Mouse (Mus musculus) naive thymus-derived CD4-positive, alpha-beta T cell, adult 2 months (primary cell): ENCODE results near the gene Fam71e2.

ENCODE experiments used
- DNase-seq: peaks from one replicate; pipeline ENCODE4 v3.0.0-alpha.2; 2011; ENCODE audit warnings: low read depth

The Fam71e2 gene

DNA sequence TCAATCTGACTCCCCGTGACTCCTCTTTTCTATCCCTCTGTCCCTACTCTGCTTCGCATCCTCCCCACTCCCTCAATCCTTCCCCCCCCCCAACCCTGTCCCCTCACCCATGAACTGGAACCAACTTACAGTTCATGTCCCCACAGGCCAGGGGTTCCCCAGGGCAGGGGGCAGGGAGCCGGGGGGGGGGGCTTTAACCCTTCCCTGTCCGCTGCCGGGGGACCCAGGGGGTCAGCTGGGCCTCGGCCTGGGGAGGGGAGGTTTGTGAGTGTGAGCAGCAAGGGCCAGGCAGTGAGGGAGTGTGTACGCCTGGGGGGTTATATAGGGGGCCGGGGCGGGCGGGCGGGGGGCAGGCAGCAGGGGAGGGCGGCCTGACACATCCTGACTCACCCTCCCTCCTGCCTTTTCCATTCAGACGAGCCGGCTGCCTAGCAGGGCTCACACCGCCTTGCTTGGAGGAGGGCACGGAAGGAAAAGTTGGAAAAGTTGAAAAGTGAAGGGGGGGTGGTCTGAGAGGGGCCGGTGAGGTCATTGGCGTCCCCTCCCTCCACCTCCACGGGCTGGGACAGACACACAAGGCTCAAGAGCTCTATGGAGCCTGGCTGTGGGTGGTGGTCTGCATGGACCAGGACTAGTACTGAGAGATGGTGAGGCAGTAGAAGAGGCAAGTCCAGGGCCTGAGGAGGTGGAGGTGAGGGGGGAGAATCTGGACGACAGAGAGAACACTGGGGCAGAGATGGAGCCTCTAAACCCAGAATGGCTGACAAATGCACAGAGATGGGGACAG lies 6.9 kb upstream of the Fam71e2 start:
- no peak for DNase-seq

DNA sequence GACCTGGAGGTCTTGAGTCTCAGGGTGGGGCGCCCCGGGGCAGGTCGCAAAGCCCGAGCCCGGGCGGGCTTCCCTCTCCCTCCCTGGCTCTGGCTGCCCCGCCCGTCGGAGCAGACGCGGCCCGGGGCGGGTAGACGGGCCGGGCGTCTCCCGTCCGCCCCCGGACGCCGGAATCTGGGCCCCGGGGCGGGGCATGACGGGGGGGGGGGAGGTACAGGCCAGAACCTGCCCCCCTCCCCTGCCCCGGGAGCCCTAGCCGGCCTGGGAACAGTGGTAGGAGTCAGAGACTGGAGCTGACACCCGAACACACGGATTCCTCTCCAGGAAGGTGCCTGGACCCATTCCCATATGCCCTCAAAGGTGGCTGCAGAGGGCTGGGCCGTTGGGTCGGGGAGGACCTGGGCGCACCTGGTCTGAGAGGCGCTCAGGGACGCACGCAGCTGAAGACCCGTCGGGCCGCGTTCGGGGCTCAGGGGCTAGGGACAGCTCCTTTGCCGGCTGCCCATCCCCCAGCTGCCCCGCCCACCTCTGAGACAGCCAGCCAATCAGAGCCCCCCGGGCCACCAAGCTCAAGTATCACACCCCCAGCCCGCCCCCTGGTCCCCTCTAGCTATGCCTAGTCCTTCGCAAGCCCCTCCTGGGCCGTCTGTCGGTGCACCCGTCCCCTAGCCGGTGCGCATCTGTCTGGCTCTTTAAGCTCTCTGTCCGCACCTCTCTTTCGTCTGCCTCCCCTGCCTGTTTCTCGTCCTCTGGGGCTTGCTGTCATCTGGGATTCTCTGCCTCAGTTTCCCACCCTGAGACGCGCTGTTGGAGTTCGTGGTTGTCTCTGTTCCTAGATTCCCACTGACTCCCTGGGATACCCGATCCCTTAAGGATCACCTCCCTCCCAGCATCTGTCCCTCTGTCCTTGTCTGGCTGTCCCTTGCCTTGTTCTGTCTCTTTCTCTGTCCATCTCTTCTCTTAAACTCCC lies 6.0 kb upstream of the Fam71e2 start:
- peak; percentile 41 for DNase-seq

DNA sequence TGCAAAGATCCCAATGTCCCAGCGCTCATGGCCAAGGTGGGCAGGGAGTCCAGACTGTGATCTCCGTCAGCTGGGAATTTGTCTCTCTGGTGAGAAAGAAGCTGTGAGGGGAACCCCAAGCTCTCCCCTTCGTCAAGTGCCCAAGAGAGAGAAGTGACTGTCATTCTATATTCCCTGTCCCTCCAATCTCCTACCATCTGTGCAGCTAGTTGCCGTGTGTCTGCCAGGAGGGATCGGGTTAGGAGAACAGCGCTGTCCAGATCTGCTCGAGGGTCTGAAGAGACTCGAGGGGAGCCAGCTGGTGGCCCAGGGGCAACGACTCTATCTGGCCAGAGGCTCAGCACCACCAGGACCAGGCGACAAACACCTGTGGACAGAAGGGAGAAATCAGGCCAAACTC lies 5.0 kb upstream of the Fam71e2 start:
- DNase-seq = no peak

DNA sequence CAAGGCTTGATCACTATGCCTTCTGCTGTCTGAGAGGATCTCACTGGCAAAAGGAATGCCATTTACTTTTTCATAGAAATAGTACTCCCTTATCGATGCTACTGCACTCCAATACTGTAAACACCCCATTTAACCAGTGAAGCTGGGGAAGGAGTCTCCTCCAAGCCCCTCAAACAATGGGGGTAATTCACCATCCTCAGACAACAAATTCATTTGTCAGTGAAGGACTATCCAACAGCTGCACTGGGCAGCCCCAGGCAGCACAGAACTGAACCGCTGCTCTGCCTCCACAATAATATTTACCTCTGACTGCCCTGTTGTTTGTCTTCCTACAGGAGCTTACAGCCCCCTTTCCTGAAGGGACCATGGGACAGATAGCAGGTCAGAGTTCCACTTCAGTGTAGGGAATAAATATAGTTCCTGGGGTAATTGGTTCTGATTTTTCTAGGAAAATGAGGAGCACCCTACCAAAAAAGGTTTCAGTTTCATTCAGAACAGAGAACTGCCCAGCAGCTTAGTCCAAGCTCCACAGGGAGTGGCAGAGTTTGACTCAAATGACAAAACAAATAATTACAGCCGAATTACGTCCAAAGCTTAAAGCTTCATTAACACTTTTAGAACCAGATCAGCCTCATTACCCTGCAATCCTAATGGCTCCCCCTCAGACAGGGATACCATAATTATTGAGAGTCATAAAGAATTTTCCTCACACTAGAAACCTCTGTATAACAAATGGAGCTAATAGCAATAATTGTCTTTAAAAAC lies 6.0 kb downstream of the Fam71e2 start:
- DNase-seq = no peak

DNA sequence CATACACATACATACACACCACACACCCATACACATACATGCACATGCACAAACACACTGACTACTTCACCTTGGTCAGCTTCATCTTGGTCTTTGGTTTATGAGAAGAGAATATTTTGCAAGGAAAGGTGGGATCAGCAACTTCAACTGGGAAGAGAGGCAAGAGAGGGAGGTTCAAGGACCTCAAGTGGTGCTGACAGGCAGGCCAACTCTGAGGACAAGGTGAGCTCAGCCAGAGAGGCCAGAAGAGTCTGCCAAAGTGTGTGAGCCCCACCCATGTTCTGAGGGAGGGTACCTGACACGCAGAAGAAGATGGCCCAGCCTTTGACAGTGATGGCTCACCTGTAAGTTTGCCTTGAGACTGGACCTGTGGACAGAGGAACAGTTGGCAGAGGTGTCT lies 11.4 kb downstream of the Fam71e2 start:
- no peak for DNase-seq

DNA sequence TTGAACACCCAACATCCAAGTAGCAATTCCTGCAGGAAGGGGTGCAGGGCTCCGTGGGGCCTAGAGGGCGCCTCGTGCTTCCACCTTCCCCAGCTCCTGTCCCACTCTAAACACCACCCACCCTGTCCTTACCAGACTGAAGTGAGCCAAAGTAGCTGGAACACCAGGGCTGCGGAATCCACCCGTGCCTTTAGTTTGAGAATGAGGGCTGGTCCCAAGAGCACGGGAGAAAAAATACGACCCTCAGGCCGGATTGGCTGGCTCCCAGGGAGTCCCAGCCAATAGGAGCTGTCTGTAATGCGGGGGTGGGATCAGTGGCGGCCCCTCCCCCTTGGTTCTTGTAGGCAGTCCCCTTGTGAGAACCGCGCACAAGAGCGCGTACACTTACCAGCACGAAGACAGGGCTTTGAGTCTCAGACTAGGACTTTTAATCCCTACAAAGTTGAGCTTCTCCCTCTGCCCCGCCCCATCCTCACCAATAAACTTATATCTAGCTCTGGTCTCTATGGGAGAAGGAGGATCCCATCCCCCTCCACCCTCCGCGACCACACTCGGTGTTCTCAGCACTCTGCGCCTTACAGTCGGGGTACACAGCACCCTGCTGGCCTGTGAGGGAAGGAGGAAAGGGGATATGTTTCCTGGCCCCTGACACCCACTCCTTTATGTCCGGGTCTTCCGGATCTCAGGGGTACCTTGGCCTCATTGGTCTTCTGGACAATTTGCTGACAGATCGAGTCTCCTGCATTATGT lies 18.1 kb downstream of the Fam71e2 start, which contains the start of gene Cox6b2:
TSS of gene Cox6b2 (minus strand) at position 274 of the 750 bp plus-strand sequence.
- peak; percentile 71 for DNase-seq

DNA sequence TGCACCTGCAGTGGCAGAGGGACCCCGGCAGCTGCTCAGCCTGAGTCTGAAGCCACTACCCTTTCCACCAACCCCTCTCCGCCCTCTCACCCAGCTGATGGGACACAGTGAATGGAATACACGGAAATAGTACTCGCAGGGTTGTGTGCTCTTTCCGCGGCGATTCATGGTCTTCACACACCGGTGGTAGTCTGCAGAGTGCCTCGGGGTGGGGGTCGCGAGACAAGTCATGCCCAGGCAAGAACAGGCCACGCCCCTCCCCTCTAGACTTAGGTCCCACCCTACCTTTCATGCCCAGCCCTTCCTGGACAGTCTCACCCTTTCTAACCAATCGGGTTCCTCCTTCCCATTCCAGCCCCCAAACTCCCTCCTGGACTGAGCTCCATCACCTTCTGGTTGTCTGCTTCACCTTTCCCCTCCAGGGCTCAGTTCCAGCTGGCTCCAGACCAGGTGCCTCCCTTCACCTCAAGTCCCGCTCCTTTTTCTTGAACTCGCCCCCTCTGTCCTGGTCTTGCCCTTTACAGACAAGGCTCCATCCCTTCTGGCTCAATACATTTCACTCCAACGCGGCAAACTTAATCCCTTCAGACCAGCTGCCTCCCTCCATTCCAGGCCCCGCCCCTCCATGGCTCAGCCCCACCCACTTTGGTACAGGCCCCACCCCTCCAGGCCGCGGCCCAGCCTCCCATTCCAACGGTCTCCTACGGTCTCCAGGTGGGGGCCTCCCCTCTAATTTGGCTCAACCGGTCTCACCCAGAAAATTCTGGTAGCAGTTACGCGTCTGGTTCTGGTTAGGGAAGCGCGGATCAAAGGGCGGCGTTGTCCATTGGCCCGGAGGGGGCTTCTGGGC lies 18.9 kb downstream of the Fam71e2 start:
- DNase-seq = peak; percentile 21

DNA sequence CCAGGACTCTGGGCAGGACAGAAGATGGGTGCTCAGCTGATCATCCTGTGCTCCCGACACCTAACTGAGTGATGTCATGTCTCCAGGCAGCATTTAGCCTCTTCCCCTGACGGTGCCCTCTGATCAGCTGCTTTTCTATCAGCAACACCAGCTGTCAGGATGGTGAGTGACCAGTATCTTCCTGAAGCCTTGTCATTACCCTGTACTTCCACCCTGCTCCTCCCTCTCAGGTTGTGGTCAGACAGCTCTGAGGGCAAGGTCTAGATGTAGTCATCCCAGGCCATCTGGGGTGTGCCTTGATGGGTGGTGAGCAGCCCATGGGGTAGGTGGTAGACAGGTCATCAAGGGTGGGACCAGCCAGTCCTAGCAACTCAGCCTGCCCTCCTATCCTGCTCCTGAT lies 21.9 kb downstream of the Fam71e2 start:
- DNase-seq = no peak

DNA sequence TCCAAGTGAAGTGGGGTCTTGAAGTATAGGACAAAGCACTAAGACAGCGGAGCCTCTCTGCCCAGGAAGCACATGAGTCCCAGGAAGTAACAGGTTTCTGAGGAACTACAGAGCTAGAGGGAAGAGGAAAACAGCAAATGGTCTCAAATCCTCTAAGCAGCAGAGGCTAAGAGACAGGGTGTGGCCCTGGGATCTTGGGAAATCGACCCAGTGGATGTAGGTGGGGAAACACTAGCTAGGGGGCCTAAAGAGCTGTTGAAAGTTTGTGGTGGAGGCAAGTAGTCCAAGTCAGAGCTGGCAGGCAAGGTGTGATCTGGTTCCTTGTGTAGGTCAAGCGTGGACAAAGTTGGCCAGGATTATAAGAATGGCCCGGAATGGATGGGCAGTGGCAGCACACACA lies 22.8 kb downstream of the Fam71e2 start:
- DNase-seq = no peak

DNA sequence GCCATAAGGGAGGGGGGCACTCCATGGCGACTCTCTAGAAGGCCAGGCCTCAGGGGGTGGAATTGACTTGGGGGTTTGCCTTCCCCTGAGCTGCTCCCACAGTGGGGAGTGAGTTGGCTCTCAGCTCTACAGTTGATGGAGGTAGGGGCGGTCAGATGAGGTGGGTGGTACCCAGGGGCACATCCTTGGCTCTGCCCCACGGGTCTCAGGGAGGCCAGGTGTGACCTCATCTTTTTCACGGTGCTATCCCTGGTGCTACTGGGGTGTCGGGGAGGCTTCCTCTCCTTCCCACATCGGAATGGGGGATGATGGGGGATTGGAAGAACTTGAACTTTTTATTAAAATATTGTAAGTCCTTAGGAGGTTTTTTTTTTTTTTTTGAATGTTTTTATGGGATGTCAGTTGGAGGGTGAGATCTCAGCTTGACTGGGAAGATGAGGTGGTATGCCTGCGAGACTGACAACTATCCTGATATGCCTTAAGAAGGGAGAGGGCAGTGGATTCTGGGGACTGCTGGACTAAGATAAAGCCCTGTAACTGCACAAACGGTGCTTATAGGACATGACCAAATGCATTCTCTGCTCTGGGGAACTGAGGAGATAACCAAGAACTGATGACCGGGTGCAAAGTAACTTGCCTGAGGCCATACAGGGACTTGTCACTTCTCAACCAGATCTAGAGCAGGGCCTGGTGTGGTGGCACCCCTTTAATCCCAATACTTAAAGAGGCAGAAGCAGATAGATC lies 23.8 kb downstream of the Fam71e2 start:
- DNase-seq = no peak

DNA sequence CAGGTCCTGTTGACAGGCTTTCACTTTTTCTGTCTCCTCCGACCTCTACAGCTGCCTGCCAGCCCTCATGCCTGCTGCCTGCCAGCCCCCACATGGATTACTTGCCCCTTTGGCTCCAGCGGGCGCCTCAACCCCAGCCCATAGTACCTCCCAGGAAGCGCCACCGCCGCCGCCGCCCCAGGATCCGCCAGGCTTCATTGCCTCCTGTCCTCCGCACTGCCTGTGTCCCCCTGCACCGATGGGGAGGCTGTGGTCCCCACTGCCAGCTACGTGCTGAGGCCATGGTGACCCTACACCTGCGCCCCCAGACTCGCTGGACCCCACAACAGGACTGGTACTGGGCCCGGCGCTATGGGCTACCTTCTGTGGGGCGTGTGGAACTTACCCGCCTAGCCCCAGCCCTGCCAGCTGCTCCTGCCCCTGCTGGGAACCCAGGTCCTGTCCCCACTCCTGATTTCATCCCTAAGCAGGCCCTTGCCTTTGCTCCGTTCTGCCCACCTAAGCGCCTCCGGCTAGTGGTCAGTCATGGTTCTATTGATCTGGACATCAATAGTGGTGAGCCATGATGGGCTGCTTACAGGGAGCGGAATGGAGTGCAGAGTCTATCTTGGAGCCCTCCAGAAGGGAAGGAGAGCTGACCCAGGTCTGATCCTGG lies 24.6 kb downstream of the Fam71e2 start:
- no peak for DNase-seq

DNA sequence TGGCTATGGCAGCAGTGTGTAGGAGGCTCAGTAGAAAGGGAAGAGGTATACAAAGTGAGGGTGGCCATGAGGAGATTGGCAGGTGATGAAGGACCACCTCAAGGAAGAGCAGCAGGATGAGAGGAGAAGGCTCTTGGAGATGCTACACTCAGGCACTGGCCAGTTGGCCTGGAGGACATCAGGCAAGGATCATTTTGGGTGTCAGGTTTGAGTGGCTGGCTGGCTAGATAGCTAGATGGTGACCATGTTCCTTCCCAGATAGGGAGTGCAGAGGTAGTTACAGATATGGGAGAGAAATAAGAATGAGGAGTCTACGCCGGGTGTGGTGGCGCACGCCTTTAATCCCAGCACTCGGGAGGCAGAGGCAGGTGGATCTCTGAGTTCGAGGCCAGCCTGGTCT lies 26.2 kb downstream of the Fam71e2 start:
- no peak for DNase-seq

DNA sequence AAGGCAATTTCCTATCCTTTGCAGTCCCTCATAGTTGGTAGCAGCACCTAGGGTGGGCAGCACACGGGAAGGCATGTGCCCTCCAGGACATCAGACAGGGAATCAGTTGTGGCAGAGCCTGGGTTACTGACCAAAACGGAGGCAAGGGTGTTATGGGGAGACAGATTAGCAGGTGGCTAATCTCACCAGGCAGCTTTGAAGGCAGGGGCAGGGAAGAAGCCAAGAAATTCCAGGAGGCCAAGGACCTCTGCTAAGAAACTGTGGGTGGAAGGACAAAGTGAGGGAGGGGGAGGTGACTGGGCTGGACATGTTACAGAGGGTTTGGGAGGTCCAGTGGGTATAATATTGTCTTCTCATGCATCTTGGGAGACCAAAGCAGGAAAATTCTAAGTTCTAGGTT lies 27.7 kb downstream of the Fam71e2 start:
- DNase-seq = no peak

DNA sequence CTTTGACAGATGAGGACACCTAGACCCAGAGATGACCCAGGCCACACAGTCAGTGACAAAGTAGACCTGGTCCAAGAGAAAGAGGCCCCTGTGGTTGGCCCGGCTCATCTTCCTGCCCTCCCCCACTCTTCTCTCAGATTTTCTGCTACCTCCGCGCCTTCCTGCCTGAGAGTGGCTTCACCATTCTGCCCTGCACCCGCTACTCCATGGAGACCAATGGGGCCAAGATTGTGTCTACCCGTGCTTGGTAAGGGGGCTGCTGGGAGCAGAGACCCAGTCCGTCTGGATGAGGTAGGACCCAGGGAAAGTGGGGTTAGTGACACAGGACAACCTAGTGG lies 28.7 kb downstream of the Fam71e2 start:
- DNase-seq = no peak

DNA sequence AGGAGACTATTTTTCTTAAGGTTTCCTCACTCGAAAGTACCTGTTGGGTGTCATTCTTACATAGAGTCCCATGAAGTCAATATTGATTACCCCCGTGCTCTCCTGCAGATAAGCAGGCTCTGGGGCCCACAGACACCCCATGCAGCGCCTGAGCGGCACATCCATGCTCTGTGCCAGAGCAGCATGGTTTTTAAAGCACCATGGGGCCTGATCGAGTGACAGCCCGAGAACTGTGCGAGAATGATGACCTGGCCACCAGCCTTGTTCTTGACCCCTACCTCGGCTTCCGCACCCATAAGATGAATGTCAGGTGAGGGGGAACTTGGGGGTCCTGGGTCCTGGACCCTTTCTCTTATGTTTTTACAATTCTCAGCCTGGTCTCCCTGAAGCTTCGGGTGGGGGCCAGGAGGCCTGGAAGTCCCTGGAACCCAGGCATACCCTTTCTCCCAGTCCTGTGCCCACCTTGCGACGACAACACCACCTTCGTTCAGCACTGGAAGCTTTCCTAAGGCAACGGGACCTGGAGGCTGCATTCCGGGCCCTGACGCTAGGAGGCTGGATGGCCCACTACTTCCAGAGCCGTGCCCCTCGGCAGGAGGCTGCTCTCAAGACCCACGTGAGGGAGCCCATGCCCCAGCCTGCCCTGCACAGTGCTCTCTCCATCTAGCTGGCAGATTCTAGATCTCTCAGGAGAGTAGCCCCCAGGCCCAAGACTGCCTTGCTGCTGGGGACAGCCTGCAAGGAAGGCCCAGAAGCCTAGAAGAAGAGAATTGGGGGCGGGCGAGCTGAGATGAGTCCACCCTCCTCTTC lies 29.2 kb downstream of the Fam71e2 start:
- no peak for DNase-seq

DNA sequence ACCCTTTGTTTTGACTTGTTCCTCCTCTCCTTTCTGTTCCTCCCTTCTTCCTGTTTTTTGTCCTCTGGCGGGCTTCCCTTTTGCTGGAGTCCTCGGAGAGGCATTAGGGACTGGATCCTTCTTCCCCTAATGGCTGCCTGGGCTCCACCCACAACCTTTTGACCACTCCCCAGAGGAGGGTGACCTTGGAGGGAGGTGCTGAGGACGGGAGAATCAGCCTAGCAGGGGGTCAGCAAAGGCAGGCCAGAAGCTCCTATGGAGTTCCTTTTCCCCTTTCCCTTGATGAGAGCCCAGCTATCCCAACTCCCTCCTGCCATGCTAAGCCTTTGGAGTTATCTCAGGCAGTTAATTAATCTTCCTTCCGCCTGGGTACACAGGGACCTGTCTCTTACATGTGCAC lies 30.0 kb downstream of the Fam71e2 start:
- DNase-seq = no peak

DNA sequence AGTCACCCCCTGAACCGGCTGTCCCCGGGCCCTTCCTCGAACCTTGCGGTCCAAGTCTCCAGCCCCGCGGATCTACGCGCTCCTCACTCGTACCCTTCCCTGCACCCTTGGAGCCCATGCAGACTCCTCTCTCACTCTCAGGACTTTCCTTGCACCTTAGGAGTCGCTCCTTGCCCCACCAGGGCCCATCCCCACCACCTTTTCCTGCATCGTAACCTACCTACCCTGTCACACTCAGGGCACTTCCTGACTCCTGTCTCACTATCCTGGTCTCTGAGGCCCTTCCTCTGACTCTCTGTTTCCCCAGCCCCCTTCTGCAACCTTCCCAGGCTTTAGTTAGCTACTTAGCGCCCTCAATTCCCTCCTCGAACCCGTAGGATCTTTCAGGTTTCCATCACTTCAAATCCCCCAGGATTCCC lies 30.8 kb downstream of the Fam71e2 start:
- no peak for DNase-seq

DNA sequence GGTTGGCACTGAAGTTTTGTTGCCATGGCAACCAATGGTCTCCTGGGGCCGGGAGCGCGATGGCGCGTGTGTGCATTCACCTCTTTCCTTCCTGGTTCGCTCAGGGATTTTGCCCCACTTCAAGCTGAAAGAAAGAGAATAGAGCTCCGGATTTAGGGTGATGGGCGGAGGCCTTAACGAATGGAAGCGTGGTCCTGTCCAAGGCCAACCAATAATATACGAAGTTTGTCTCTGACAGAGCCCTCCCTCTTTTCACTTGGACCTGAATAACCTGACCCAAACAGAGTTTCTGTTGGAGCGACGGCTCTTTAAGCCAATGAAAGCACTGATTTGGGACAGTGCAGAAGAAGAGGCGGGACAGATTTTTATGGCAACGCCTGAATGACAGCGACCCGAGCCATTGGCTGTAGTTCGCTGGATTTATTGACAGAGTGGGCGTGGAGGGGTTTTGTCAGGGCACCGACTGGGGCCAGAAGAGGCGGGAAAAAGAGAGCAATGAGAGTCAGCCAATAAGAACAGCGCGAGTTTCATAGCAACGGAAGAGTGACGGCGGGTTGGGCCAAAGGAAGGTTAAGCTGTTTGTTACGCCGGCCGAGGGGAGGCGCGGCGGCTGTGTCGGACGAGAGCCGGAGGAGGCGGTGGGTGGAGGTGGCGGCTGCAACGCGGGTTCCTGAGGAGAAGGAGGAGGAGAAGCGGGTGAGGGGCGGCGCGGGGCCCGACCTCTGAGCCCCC lies 31.4 kb downstream of the Fam71e2 start, which contains the start of gene Kmt5c:
TSS of gene Kmt5c (plus strand) at position 572 of the 732 bp plus-strand sequence.
- peak; percentile 99 for DNase-seq
